Comparison of ENCODE assay signal across 12 mouse cellular contexts in genomic region chr16:18860186-18860585, GRCm38 (mm10). TPM values are rescaled to one million over a fixed set of nuclear protein-coding genes. Genes with fewer than 3 reads are reported as not detected.
DNase-seq lines count a peak whose midpoint lies in the region; ATAC-seq lines count a peak whose summit lies in the region.
"Had no signal": no experiment of that assay in that cellular context is flagged by ENCODE, and none has a peak within 500 bp of the region (broad histone marks: within the 10 kb centered on the region; RNA-seq: fewer than 3 reads in every experiment).

No protein-coding gene starts in this region.

- H3K27me3 ChIP-seq in hindbrain, embryonic 14.5 days (ENCODE audit: control insufficient read depth, insufficient read depth, low read length) = no peaks in the 10 kb centered on the region

- 78% methylated on average over 1 of the region's 1 CpGs for WGBS in hindbrain, embryonic 14.5 days

- H3K36me3 ChIP-seq in hindbrain, embryonic 14.5 days (replicated peaks; ENCODE audit: control insufficient read depth, insufficient read depth) = no peaks in the 10 kb centered on the region

- H3K4me2 ChIP-seq in hindbrain, embryonic 14.5 days (replicated peaks) = no peak overlapping the region

- intact Hi-C loops in heart, postnatal 10 days (cut with DNase I) = no loop called here

- no peak overlapping the region for H3K27ac ChIP-seq in hindbrain, embryonic 14.5 days

- DNase-seq in cerebellum, adult 9-10 months = peak; percentile 65
- DNase-seq in cerebellum, adult 11 months = no peak
- DNase-seq in lung, postnatal 10 days = peak; percentile 58
- DNase-seq in lung, postnatal 25 days (ENCODE audit: low spot score) = no peak
- DNase-seq in brain, adult 2 months (ENCODE audit: low read depth, low spot score) = peak; percentile 77
- peak; percentile 77 to 78 for DNase-seq in heart, postnatal 10 days
- no peak for DNase-seq in layer of hippocampus, adult 18-20 months (ENCODE audit: low spot score in 2 of 2)
- DNase-seq in hindbrain, embryonic 14.5 days (ENCODE audit: low spot score) = no peak
- DNase-seq: right cerebral cortex, adult 18-20 months had no signal

- no peaks in the 10 kb centered on the region for H3K4me1 ChIP-seq in hindbrain, embryonic 14.5 days (replicated peaks; ENCODE audit: control insufficient read depth, insufficient read depth, low read length)

- ATAC-seq in hindbrain, embryonic 14.5 days (ENCODE audit: low FRiP score) = no peak

- H3K4me3 ChIP-seq in hindbrain, embryonic 14.5 days (replicated peaks; ENCODE audit: low read length) = no peak overlapping the region

- H3K9ac ChIP-seq in hindbrain, embryonic 14.5 days = no peak overlapping the region

- no peaks in the 10 kb centered on the region for H3K9me3 ChIP-seq in hindbrain, embryonic 14.5 days (ENCODE audit: control insufficient read depth, low read length)

RNA-seq across cellular contexts. Expression of gene Mrpl40, which starts 16.5 kb away (rescaled TPM):
- total RNA-seq in heart, postnatal 10 days (2021) = 10 to 100 TPM; 57.0 to 60.1 TPM
- 10 to 100 TPM; 33.7 to 35.0 TPM for total RNA-seq in layer of hippocampus, adult 18-20 months (2021)
- polyA plus RNA-seq in hindbrain, embryonic 14.5 days (2014; fragmentation: Nextera tagmentation; extraction: Ambion mirVana) = 55.6 and 65.7 TPM in 2 replicates

RNA-seq across cellular contexts. Expression of gene Hira, which starts 16.7 kb away (rescaled TPM):
- 10 to 100 TPM; 34.3 to 35.7 TPM for total RNA-seq in heart, postnatal 10 days (2021)
- total RNA-seq in layer of hippocampus, adult 18-20 months (2021) = 10 to 100 TPM; 75.6 to 88.3 TPM
- polyA plus RNA-seq in hindbrain, embryonic 14.5 days (2014; fragmentation: Nextera tagmentation; extraction: Ambion mirVana) = 21.3 and 22.8 TPM in 2 replicates

RNA-seq across cellular contexts. Expression of gene Gm28539, which starts 23.8 kb away (rescaled TPM):
- total RNA-seq in heart, postnatal 10 days (2021) = 1 to 10 TPM; 1.2 to 1.5 TPM
- 1 to 10 TPM; 6.6 to 7.2 TPM for total RNA-seq in layer of hippocampus, adult 18-20 months (2021)
- polyA plus RNA-seq in hindbrain, embryonic 14.5 days (2014; fragmentation: Nextera tagmentation; extraction: Ambion mirVana) = not detected in 2 replicates
- total RNA-seq: common myeloid progenitor, adult 5-6 weeks; hematopoietic stem cell, adult 5-6 weeks had no signal
- polyA plus RNA-seq: stomach, embryonic 16.5 days had no signal

RNA-seq across cellular contexts. Expression of gene 2510002D24Rik, which starts 23.8 kb away (rescaled TPM):
- 10 to 100 TPM; 20.3 to 20.8 TPM for total RNA-seq in heart, postnatal 10 days (2021)
- 10 to 100 TPM; 24.7 to 27.8 TPM for total RNA-seq in layer of hippocampus, adult 18-20 months (2021)
- polyA plus RNA-seq in hindbrain, embryonic 14.5 days (2014; fragmentation: Nextera tagmentation; extraction: Ambion mirVana) = 24.7 and 31.7 TPM in 2 replicates

RNA-seq across cellular contexts. Expression of gene Cdc45, which starts 48.4 kb away (rescaled TPM):
- 1 to 10 TPM; 8.6 to 9.9 TPM for total RNA-seq in heart, postnatal 10 days (2021)
- total RNA-seq in layer of hippocampus, adult 18-20 months (2021) = 1 to 10 TPM; 2.0 to 2.2 TPM
- polyA plus RNA-seq in hindbrain, embryonic 14.5 days (2014; fragmentation: Nextera tagmentation; extraction: Ambion mirVana) = 6.5 and 9.8 TPM in 2 replicates

Comparison
In these comparisons a context has a peak if more than half of its experiments do, and no peak if none do; other contexts are left out.
1. DNase-seq: peak in cerebellum, adult 9-10 months (single experiment), lung, postnatal 10 days (single experiment), brain, adult 2 months (single experiment) and heart, postnatal 10 days (2 of 2); none in cerebellum, adult 11 months (single experiment), lung, postnatal 25 days (single experiment), layer of hippocampus, adult 18-20 months (0 of 2) and hindbrain, embryonic 14.5 days (single experiment).